Mouse (Mus musculus) gastrocnemius, postnatal 25 days (tissue): Measurements from ENCODE around the gene Chst14. TPM values are rescaled to one million over a fixed set of nuclear protein-coding genes. Genes with fewer than 3 reads are reported as not detected.

Experiments used
- DNase-seq: peaks from one replicate; pipeline ENCODE4 v3.0.0; 2022
- total RNA-seq, 2 experiments: library from RNA; stranded (reverse); gene quantifications; 1 replicate in 1 of 2; 2 replicates in 1 of 2; pipeline ENCODE4 v1.2.3; 2021

The Chst14 gene
- total RNA-seq, 2 experiments from 2014 or later, result 2.8 TPM

DNA sequence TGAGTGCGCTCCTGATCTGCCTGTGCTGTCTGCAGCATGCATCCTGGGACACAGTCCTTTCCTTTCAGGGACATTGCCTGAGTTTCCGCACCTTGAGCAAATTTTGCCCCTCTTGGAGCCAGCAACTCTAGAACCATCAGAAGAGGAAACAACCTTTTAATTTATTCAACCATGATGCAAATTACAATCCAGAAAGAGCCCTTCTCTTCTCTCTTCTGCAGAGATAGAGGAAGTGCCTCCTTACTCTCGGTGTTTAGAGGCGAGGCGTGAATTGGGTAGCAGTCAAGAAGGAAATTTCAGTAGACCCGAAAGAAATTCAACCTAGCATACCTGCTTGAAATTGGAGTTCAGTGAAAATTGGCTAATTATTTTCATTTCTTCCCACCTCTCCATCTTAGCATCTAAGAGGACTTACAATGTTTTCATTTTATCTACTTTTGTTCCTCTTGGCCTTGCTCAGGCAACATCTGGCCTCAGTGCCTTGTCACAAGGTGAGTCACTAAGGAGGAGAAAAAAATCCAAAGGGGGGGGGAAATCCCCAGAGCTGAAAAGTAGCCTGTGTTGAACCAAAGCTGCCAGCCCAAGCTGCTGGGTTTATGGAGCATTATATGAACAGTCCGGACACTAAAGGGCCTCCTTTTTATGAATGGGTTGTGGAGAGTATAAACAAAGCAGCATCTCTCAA, 20.7 kb upstream of the Chst14 start:
- DNase-seq, result no peak

DNA sequence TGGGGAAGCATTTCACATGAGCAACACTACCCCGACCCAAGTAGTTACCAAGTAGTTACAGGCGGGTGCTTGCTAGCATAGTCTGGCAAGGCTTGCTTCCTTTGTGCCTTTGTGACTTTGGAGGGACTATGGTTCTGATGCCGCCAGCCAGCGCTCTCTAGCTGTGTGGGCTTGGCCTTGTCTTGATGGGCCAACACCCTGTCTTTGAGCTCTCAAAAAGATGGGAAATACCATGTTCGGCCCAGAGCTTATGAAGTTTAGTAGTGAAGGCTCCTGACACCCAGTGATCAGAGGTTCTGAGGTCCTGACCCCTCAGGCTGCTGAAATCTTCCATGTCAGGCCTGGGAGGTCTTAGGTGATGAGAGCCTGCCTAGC, 20.2 kb upstream of the Chst14 start:
- DNase-seq, result no peak

DNA sequence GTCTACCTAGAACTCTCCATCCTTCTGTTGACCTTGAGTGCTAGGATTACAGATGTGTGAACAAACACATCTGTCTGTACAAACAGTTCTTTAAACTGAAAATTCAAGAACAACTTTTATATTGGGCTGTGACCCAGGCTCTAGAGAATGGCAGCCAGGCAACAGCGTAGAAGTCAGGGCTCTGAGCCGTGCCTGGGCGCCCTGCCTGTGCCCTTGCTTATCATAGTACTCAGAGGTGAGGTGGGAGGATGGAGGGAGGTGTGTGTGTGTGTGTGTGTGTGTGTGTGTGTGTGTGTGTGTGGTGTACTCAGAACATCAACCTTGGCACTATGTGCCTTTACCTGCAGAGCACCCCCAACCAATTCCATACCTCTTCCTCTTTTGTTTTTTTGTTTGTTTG, 18.5 kb upstream of the Chst14 start:
- DNase-seq, result no peak

DNA sequence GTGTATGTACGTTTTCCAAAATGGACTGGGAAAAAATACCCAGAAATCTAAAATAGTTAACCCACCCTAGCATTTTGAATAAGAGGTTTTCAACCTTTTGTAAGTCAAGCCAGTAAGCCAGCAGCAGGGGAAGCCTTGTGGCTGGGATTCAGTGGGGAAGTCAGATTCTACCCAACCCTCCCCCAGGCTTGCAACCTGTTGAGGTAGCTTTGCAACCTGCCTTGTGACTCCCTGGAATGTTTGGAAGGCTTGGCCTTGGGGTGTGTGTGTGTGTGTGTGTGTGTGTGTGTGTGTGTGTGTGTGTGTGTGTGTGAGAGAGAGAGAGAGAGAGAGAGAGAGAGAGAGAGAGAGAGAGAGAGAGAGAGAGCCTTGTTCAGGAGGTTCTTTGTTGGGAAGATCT, 17.1 kb upstream of the Chst14 start:
- no peak for DNase-seq

DNA sequence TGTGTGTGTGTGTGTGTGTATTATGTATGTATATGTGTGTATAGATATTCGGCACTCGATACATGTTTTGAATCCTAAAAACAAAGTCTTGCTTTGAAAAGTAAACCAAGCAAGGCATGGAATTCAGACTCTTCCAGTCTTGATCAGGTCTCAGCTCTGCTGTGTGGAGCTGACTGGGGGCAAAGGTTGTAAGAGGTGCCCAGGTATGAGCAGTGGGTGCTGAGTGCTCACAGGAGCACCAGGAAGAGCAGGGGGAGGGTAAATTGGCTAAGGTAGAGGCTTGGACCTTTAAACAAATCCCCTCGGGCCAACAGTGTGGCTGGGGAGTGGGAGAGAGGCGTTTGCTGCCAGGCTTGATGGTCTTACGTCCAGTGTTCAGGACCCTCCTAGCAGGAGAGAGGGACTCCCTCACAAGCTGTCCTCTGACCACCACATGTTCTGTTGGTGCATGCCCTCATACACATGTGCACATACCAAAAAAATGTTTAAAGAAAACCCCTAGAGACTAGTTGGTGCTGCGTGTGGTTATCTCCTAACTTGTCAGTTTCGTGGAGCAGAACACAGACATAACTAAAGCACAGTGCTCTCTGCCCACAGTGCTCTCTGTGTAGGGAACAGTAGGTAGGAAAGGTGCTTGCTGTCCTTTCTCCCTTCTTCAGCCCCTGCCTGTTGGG, 15.6 kb upstream of the Chst14 start:
- no peak for DNase-seq

DNA sequence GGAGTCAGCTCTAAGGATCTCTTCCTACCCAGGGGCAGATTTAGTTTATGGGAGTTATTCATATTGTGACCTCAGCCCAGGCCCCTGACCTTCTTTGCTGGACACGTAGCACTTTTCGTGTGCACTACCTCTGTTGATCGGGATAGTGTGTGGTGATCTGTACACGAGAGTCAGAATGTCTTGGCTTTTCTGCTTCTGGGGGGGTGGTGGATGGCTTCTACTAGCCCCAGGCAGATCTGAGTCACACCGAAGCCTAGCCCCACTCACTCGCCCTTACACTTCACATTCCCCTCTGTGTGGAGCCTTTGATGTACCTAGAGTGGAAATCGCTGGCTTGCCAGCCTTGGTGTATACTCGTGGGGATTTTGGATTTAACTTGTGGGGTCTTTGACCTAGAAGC, 13.6 kb upstream of the Chst14 start:
- DNase-seq, result no peak

DNA sequence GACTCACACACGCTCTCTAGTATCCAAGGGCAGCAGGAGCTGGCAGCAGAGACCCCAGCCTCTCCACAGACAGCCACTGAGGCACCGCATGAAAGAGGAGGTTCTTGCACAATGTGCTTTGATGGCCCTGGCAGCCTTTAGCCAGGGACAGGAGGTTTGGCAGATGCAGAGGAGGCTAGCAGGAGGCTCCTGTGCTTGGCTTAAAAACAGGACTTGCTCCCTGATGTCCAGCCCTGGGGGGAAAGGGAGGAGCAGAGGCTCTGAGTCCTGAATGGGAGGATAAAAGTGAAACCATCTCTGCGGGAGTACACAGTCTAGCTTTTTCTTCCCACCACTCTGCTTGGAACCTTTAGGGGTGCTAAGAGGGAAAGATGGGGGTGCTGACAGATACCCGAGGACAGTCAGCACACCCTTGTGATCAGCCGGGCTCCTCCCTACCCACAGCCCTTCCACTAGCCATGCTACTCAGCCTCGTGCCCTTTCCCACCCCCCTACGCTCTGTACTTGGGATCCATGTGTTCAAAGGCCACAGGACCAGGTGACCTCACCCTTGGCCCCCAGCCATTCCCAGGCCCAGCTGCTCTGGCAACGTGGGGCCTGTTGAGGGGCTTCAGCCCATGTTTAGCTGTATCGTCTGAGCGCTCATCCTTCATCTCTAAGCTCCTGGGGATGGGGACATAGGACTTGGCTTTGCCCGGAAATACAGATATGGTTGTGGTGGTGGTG, 12.6 kb upstream of the Chst14 start:
- DNase-seq, result peak; percentile 41

DNA sequence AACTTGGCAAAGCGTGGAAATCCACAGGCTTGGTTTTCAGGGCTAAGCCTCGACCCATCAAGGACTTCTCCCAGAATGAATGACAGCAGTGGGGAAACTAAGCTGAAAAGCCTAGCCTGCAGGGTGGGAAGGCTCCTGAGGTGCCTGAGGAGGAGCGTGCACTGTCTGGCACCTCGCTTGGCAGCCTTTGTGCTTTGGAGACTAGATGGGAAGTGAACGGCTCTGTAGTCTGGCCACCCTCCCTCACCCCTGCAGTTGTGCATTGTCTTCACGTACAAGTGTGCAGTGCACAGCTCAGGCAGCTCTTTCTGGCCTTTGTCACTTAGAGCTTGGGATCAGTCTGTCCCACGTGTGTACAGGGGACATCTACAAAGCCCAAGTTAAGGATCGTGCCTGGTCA, 11.6 kb upstream of the Chst14 start:
- no peak for DNase-seq

DNA sequence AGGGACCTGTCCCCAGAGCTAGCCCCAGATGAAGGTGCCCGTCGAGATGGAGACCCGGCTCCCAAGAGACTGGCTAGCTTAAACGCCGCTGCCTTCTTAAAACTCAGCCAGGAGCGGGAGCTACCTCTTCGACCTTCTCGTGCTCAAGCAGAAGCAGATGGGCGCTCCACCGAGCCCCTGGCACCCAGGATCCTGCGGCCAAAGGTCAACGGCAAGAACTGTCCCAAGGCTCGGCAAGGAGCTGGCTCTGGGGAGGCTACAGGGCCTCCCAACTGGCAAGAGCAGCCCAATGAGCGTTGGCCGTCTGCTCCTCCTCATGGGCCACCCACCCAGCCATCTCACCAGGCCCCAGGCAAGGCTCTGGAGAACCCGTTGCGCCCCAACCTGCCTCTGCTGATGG, 9.9 kb upstream of the Chst14 start:
- DNase-seq, result no peak

DNA sequence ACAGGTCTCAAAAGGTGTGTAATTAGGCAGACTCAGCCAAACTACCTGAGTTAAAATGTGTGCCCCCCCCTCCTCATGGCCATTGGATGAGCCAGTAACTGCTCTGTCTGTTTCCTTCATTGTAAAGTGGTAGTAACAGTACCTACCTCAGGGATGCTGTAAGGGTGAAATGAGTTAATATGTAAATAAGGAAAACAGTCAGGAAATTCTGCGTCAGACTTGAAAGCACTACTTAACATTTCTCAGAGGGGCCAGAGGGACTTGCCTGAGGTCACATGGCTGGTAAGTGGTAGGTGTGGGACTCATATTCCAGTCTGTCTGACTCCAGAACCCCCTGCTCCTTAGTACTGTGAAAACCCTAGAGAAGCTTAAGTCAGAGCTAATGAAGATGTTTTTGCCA, 7.8 kb upstream of the Chst14 start:
- DNase-seq, result no peak

DNA sequence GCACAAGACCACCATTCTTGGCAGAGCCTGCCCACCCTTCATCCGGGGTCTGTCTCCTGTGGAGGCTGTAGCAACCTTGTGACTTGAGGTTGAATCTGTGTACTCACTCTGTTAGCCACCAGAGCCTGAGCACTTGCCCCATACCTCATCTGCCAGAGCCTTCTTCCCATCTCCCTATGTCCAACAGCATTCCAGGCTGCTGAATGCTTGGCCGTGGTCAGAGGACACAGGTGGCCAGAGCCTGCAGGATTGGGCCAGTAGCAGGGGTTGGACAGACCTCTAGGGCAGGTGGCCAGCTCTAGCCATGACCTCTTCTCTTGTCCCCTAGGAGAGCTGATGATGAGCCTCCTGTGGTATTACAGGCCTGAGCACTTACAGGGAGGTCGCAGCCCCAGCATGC, 5.9 kb upstream of the Chst14 start:
- DNase-seq, result peak; percentile 52

DNA sequence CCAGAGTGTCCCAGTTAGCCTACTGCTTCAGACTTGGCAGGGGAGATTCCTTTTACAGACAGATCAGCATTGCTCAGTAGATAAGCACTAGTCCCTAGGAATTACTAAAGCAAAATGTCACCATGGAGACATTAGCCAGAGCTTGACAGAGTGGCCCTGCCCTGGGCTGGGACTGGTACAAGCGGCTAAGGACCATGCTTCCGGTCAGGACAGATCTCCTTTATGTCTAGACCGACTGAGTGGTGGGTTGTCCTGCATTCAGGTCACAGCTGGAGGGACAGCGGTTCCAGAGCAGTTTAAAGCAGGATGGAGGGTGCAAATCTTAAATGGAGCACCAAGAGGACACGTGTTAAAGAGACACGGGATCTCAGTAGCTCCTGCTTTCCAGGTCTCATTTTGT, 344 bp upstream of the Chst14 start:
- DNase-seq, result no peak

DNA sequence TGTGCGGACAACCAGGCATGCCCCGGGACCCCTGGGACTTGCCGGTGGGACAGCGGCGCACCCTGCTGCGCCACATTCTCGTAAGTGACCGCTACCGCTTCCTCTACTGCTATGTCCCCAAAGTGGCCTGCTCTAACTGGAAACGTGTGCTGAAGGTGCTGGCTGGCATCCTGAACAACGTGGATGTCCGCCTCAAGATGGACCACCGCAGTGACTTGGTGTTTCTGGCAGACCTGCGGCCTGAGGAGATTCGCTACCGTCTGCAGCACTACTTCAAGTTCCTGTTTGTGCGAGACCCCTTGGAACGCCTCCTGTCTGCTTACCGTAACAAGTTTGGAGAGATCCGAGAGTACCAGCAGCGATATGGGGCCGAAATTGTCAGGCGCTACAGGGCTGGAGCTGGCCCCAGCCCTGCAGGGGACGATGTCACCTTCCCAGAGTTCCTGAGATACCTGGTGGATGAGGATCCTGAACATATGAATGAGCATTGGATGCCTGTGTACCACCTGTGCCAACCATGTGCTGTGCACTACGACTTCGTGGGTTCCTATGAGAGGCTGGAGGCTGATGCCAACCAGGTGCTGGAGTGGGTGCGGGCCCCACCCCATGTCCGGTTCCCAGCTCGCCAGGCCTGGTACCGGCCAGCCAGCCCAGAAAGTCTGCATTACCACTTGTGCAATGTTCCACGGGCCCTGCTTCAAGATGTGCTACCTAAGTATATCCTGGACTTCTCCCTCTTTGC, 873 bp downstream of the Chst14 start:
- no peak for DNase-seq

DNA sequence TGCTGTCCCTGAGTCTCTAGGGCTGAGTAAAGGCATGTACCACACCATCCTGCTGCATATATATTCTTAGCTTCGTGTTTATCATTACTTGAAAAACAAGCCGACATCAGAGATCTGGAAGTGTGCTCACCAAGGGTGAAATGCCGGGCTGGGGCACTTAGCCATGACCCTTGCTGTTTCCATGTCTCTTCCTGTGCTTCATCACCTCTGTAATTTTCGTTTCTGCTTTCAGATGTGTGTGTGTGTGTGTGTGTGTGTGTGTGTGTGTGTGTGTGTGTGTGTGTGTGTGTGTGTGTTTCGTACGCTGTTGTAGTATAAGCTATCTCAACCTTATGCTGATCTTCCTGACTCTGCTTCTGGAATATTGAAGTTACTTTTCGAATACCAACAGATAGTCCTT, 15.0 kb downstream of the Chst14 start:
- DNase-seq, result no peak

DNA sequence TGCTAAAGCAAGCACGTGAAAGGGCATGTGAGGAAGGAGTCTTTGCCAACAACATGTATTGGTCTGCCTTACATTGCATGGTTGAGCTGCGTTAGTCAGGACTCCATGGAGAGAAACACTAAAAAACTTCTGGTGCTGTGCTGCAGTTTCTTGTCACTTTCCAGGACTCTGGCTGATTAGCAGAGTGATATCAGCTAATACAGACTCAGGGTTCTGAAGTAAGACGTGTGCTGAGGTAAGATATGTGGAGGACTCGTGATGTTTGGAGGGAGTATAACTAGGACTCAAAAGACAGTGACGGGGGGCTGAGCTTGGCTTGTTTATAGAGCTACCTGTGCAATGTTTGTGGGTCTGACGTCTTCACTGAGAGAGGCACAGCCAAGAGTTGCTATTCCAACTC, 16.9 kb downstream of the Chst14 start:
- DNase-seq, result no peak

DNA sequence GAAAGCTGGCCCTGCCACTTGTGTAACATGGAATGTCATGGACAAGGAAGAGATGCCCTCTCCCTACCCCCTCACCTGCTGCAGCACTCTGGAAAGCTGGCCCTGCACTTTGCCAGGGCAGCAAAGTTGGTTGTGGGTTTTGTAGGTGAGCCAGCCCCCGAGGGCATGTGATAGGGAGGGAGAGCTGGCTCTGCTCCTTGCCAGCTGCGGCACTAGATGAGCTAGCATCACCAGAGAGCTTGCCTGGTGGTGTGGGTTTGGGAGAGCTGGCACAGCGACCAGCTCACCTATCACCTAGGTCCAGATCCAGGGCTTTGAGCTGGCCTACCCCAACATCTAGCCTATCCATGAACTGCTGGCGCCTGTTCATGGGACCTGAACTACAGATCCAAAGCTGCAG, 22.5 kb downstream of the Chst14 start:
- no peak for DNase-seq

DNA sequence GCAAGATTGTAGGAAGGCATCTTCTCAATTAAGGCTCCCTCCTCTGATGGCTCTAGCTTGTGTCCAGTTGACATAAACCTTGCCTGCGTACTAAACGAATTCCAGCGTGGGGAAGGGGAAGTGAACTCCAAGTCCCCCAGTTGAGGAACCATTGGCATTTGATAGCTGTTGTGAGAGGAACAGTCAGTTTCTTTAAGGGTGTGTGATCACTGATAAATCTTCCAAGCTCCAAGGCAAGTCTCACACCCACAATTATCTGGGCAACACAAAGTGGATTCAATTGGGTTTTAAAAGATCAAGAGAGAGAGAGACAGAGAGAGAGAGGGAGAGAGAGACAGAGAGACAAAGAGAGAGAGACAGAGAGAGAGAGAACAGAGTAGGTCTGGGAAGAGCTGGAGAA, 23.4 kb downstream of the Chst14 start:
- no peak for DNase-seq

DNA sequence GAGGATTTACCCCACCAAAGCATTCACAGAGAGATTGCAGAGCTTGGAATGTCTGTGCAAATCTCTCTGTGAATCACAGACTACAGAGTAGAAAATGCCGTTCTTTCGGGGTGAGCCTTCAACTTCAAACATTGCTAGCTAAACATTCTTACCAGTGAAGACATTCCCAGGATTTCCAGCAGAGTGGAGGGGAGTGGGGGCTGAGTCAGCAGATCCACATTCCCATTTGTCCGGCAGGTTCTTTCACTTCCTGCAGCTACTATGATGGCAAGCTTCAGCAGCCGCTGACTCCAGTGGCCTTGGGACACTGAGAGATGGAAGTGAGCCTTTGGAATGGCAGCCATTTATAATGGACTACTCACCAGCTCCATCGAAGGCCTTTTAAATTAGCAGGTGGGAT, 30.2 kb downstream of the Chst14 start:
- no peak for DNase-seq

DNA sequence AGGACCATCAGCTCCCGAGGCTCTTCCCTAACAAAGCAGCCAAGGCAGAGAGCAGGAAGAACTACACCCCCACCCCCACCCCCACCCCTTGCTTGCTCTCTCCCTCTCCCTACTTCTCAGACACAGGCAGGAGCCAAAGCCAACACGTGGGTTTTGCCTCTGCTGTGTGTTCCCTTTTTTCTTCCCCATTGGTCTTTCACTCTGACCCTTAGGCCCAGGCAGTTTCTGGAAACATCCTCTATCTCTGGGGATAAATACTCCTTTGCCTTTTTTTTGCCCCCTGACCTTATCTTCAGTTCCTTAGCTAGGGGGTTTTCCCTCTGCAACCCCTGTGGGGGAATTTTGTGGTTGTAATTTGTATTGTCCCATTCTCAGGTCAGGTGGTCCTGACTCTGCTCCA, 33.3 kb downstream of the Chst14 start:
- DNase-seq, result no peak

DNA sequence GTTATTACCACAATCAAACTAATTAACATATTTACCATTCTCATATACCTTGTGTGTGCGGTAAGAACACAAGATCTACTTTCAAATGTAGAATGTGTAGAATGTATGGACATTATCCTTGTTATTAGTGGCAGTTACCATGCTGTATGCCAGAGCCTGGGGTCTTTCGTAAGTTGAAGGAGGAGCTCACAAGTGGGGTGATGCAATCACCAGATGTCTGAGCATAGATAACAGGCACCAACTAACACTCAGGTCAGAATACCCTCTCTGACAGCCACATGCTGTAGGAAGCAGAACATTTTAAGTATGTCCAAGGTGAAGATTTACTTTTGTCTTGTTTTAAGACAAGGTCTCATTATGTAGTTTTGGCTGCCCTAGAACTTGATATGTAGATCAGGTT, 34.1 kb downstream of the Chst14 start:
- DNase-seq, result no peak

DNA sequence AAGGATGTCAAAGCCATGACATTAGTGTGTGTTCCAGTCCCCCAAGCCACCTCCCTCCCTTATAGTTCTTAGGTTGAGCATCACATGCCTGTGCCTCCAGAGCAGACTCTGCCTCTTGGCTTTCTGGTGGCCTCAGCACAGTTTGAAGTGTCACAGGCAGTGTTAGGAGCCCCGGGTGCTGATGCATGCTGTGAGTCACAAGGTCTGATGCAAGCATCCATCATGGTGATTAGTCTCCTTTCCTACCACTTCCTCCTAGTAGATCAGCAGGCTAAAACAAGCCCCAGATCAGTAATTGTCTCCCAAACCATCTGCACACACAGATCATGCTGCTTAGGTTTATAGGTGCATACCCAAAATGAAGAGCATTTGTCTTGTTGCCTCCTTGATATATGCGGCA, 35.2 kb downstream of the Chst14 start:
- DNase-seq, result no peak

DNA sequence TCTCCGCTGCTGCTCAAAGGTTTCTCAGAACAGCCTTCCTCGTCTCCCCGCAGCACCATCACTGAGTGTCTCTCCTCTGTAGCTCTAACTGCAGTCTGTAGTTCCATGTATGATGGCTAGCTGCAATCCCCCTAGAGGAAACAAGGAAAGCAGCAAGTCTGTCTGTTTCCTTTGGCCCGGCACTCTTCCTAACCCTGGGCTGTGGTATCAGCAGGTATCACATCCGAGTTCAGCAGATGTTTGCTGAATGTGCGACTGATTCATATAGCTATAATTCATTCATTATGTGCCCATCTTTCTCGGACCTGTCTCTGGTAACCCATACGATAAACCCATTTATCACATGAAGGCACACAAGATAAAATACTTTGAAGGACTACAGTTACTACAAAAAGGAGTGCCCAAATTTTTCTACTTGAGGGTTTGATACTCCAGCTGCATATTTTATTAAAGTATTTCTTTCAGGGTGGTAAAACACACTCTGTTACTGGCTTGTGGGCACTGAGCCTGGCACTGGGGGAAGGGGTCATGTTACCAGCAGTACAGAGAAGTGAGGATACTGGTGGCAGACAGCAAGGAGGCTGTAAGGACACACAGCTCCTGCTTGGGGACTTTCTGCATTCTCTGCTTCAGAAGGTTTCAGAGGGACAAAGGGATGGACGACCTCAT, 36.8 kb downstream of the Chst14 start:
- no peak for DNase-seq

DNA sequence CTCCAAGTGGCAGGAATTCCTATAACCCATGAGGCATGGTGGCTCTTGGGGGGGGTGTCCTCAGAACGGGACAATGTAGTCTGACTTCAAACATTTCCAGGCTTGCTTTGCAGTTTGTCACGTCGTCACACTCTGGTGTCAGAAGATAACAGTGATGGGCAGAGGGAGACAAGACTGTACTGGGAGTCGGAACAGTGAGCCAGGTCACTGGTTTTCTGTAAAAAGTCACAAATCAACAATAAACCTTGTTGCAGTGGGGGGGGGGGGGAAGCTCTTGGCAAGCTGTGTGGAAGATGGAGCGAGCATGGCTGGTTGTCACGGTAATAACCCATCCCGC, 37.3 kb downstream of the Chst14 start:
- DNase-seq, result no peak
